Mouse (Mus musculus) cerebellum, postnatal 36 days (tissue): ENCODE measurements around the gene Angptl1.

Source experiments
- DNase-seq, 2 experiments: peaks; one replicate each; pipeline ENCODE4 v3.0.0; 2021 to 2022; ENCODE audit warnings: mixed read lengths in 2 of 2

The Angptl1 gene

GRCm38 (mm10) chr1:156884782-156885181, 46.4 kb downstream of the Angptl1 start:
- no peak for DNase-seq

- DNase-seq, result no peak
Observed at GRCm38 (mm10) chr1:156885879-156886278, 47.5 kb downstream of the Angptl1 start.

- no peak for DNase-seq
Observed at GRCm38 (mm10) chr1:156888830-156889229, 50.5 kb downstream of the Angptl1 start.

GRCm38 (mm10) chr1:156891561-156891960, 53.2 kb downstream of the Angptl1 start:
- no peak for DNase-seq

GRCm38 (mm10) chr1:156901689-156902088, 63.3 kb downstream of the Angptl1 start:
- DNase-seq, result no peak

GRCm38 (mm10) chr1:156903899-156904298, 65.5 kb downstream of the Angptl1 start:
- DNase-seq, result no peak

- no peak for DNase-seq
Observed at GRCm38 (mm10) chr1:156905660-156906059, 67.3 kb downstream of the Angptl1 start.

- DNase-seq, result no peak
Observed at GRCm38 (mm10) chr1:156909265-156909664, 70.9 kb downstream of the Angptl1 start.

GRCm38 (mm10) chr1:156909866-156910265, 71.5 kb downstream of the Angptl1 start:
- no peak for DNase-seq
